Mouse (Mus musculus) heart, embryonic 11.5 days (tissue): ENCODE measurements at regions not wholly inside any gene's neighbourhood (a gene's known extent, or its start where the extent isn't known, plus 50 kb on each side); places are given as distances from the start of the nearest gene placed in this dataset.

ENCODE experiments used
- ATAC-seq: fragments of 200-750 bp; cut with Nextera tagmentation; replicated peaks from 2 replicates; pipeline ENCODE4 v1.8.0; 2017; ENCODE audit warnings: moderate library complexity; ENCODE audit not compliant: insufficient number of reproducible peaks, low FRiP score, low TSS enrichment
- H3K27ac ChIP-seq: fragments of 300-500 bp; sonication (generic); 2 replicates; pipeline ENCODE4 v1.5.1; 2014; ENCODE audit warnings: mild to moderate bottlenecking, low read depth, low read length
- H3K27me3 ChIP-seq: fragments of 300-500 bp; sonication (generic); 2 replicates; pipeline ENCODE4 v1.6.1; 2014; ENCODE audit warnings: mild to moderate bottlenecking, low read length, mixed read lengths; ENCODE audit not compliant: control insufficient read depth, insufficient read depth
- H3K36me3 ChIP-seq: fragments of 300-500 bp; sonication (generic); 2 replicates; pipeline ENCODE4 v1.6.1; 2014; ENCODE audit warnings: mild to moderate bottlenecking, low read length, moderate library complexity, mixed read lengths; ENCODE audit not compliant: control insufficient read depth, insufficient read depth
- H3K4me1 ChIP-seq: fragments of 300-500 bp; sonication (generic); 2 replicates; pipeline ENCODE4 v1.6.1; 2014; ENCODE audit warnings: low read length; ENCODE audit not compliant: control insufficient read depth, insufficient read depth
- H3K4me2 ChIP-seq: fragments of 300-500 bp; sonication (generic); 2 replicates; pipeline ENCODE4 v1.6.1; 2014; ENCODE audit warnings: mild to moderate bottlenecking, moderate library complexity
- H3K4me3 ChIP-seq: fragments of 300-500 bp; sonication (generic); 2 replicates; pipeline ENCODE4 v1.5.1; 2014; ENCODE audit warnings: low read depth, low read length
- H3K9ac ChIP-seq: fragments of 300-500 bp; sonication (generic); 2 replicates; pipeline ENCODE4 v1.6.1; 2014; ENCODE audit warnings: mild to moderate bottlenecking, low read depth, low read length, moderate library complexity
- H3K9me3 ChIP-seq: fragments of 300-500 bp; sonication (generic); replicated peaks from 2 replicates; pipeline ENCODE4 v1.6.1; 2016; ENCODE audit warnings: low read length; ENCODE audit not compliant: control insufficient read depth
- WGBS: fragments of 180-500 bp; shearing (Covaris S2); extraction: QIAGEN DNeasy Blood & Tissue Kit; methylation state at CpG from one replicate; pipeline ENCODE4 v1.1.7; 2014; ENCODE audit not compliant: insufficient replicate concordance; 5-methylcytosine and 5-hydroxymethylcytosine counted together

DNA sequence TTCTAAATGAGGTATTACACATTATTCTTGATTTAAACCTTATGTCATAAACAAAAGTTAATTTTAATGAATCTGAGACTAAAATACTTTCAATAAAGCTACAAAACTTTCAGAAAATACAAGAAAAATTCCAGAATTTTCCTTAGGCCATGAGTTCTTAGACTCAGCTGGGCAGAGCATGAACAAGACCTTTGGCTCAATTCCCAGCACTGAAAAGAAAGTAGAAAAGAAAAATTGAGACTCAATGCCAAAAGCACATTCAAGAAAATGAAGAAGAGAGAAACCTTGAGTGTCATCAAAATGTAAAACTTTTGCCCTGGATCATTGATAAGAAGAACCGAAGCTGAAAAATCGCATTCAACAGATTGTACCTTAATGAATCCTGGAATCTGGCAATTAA lies 137.8 kb upstream of the Gm9747 start:
- Histone ChIP-seq H3K9ac (no peak overlapping the region), H3K27me3 (no peaks in the 10 kb centered on the region), H3K4me1 (peaks cover 7% of the 10 kb centered on the region; the same call in 1 of the 2 replicates), H3K4me2 (no peak overlapping the region), H3K36me3 (no peaks in the 10 kb centered on the region), H3K27ac (no peak overlapping the region), H3K4me3 (no peak overlapping the region), H3K9me3 (no peaks in the 10 kb centered on the region)
- ATAC-seq = no peak
- 83% methylated on average over 2 of the region's 2 CpGs for WGBS

DNA sequence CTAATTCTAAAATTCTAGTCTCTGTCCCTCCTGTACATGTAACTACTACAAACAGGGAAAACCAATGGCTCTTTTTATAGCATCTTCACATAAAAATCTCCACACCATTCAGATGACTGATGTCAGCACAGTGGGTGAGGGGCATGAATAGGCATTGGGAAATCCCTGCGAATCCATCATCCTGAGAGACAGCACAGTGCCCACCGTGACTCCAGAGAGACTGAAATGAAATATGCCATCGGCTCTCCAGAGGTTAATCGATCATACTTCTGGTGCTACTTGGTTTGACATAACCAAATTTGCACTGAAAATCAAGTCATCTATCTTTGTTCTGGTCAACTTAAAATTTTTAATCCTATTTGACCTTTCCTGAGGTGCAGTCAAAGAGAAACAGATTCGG lies 126.2 kb upstream of the Gm9747 start:
- no peak overlapping the region for H3K9ac ChIP-seq
- H3K27me3 ChIP-seq = no peaks in the 10 kb centered on the region
- H3K4me1 ChIP-seq = no peaks in the 10 kb centered on the region
- no peak overlapping the region for H3K4me3 ChIP-seq
- 69% methylated on average over 5 of the region's 5 CpGs for WGBS
- no peak for ATAC-seq
- H3K36me3 ChIP-seq = no peaks in the 10 kb centered on the region
- H3K4me2 ChIP-seq = no peak overlapping the region
- 0 out of 2 replicates have a peak, but pooled peaks cover 2% of the 10 kb centered on the region for H3K9me3 ChIP-seq
- H3K27ac ChIP-seq = no peak overlapping the region

DNA sequence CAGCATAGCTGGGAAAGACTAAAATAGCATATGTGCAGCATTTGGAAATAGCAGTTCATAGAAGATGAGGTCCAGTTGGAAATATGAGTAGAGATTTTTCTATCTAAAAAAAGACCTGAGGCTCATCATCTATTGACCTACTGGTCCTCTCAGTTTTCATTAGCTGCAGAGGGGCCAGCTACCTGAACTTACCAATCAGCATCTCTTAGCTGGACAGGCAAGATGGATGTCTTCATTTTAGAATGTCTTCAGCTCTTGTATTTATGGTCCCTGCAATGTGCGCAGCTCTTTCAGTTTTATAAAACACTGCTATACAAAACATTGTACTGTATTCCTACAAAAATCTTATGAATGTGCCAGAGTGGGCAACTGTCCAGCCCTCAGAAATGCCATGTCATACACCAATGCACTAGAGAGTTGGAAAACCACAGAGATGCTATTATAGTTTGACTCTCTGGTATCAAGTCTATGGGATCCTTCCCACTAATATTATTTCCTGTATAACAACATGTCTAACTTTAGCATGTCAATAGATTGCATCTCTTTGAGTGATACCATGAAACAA lies 122.8 kb upstream of the Gm9747 start:
- 85% methylated on average over 1 of the region's 1 CpGs for WGBS
- Histone ChIP-seq H3K4me2 (no peak overlapping the region), H3K4me1 (peaks cover 5% of the 10 kb centered on the region; the same call in 1 of the 2 replicates), H3K9ac (no peak overlapping the region), H3K36me3 (no peaks in the 10 kb centered on the region), H3K27ac (no peak overlapping the region), H3K9me3 (no peaks in the 10 kb centered on the region), H3K27me3 (no peaks in the 10 kb centered on the region), H3K4me3 (no peak overlapping the region)
- no peak for ATAC-seq

DNA sequence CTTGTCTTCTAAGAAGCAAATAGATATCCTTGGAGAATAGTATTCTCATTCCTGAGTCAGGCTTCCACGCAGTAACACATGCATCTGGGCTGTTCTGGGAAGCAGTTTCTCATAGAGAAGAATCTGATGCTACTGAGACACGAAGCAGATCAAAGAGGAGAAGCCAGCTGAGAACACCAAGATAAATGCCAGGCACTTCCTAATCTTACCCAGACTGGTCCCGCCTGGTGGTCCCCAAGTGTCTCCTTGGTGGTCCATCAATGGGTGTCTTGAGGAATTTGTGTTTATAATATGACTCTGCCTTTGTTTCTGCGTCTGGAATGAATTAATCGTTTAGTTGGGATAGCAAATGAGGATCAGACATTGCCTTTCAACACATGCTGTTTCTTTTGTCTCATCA lies 120.5 kb upstream of the Gm9747 start:
- H3K4me1 ChIP-seq = peaks cover 5% of the 10 kb centered on the region; the same call in 1 of the 2 replicates

DNA sequence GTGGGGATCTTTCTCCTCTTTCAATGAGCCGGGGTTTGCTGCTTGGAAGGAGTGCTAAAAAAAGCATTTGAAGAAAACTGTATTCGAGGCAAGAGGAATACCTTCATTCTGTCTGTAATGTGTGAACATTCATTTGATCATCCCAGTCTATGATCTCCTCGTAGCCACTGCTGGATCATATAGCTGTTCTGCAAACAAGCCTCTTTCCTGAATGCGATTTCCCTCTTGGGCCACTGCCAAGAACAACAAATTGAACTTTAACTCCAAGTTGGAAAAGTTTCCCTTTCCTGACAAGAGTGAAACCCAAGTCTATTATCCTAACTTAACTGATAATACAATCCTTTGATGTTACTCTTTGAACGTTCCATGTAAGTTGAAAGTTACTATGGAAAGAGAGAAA lies 108.4 kb upstream of the Gm9747 start:
- no peak overlapping the region for H3K9ac ChIP-seq
- no peak overlapping the region for H3K4me2 ChIP-seq
- no peaks in the 10 kb centered on the region for H3K4me1 ChIP-seq
- WGBS = 31% methylated on average over 5 of the region's 5 CpGs
- no peaks in the 10 kb centered on the region for H3K36me3 ChIP-seq
- no peak overlapping the region for H3K4me3 ChIP-seq
- no peaks in the 10 kb centered on the region for H3K9me3 ChIP-seq
- no peak overlapping the region for H3K27ac ChIP-seq
- no peak for ATAC-seq
- H3K27me3 ChIP-seq = no peaks in the 10 kb centered on the region

More for the DNA sequence above, 120.5 kb upstream of the Gm9747 start:
- H3K27ac ChIP-seq = no peak overlapping the region
- no peak overlapping the region for H3K4me3 ChIP-seq
- H3K9me3 ChIP-seq = no peaks in the 10 kb centered on the region
- no peak for ATAC-seq
- peak overlapping the region; percentile 33; the same call in 1 of the 2 replicates for H3K4me2 ChIP-seq
- H3K36me3 ChIP-seq = no peaks in the 10 kb centered on the region
- H3K9ac ChIP-seq = no peak overlapping the region
- 12% methylated on average over 5 of the region's 5 CpGs for WGBS
- H3K27me3 ChIP-seq = no peaks in the 10 kb centered on the region

DNA sequence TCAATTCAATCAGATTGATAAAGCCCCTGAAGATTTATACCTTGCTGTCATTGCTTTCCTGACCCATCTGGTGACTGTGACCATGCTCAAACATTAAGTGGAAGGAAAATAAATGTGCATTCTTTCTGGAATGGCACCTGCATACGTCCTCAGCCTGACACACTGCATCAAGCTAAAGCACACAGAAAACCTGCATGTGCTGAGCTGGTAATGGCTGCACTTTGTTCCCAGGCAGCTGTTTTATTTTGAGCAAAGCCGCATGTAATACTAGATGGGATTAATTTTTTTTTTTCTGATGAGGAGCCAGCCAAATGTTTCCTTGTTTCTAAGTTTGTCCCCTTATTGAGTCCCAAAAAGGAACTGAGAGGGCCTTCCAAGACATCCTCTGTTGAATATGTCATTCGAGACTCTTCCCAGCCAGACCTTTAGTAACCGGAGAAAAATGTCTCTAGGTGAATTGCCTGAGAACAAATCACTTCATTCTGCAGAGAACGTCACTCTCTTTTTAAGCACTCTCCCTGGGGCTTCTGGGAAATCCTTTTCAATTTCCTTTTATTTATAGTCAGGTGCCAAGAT lies 103.1 kb upstream of the Gm9747 start:
- Histone ChIP-seq H3K27me3 (no peaks in the 10 kb centered on the region), H3K9me3 (no peaks in the 10 kb centered on the region), H3K9ac (no peak overlapping the region), H3K4me2 (no peak overlapping the region), H3K4me3 (no peak overlapping the region), H3K4me1 (no peaks in the 10 kb centered on the region), H3K27ac (no peak overlapping the region), H3K36me3 (no peaks in the 10 kb centered on the region)
- ATAC-seq = no peak
- WGBS = 66% methylated on average over 5 of the region's 5 CpGs

DNA sequence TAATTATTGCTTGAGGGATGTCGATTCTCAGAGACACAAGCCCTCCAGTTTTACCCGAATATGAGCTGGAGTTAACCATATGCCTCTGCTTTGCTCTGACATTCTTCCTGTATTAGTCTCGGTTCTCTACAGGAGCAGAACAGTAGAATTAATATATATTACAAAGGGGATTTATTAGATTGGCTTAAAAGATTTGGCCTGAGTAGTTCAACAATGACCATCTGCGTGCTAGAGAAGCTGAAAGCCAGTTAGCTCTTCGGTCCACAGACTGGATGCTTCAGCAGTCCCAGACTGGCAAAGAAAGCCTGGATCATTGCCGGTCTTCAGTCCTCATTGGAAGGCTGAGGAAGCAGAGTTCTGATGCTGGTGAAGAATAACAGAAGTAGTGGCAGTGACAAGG lies 100.4 kb upstream of the Gm9747 start:
- ATAC-seq = no peak
- Histone ChIP-seq H3K36me3 (no peaks in the 10 kb centered on the region), H3K27ac (no peak overlapping the region), H3K9ac (no peak overlapping the region), H3K4me3 (no peak overlapping the region), H3K9me3 (no peaks in the 10 kb centered on the region), H3K4me1 (no peaks in the 10 kb centered on the region), H3K4me2 (no peak overlapping the region), H3K27me3 (no peaks in the 10 kb centered on the region)
- WGBS = 79% methylated on average over 6 of the region's 6 CpGs

DNA sequence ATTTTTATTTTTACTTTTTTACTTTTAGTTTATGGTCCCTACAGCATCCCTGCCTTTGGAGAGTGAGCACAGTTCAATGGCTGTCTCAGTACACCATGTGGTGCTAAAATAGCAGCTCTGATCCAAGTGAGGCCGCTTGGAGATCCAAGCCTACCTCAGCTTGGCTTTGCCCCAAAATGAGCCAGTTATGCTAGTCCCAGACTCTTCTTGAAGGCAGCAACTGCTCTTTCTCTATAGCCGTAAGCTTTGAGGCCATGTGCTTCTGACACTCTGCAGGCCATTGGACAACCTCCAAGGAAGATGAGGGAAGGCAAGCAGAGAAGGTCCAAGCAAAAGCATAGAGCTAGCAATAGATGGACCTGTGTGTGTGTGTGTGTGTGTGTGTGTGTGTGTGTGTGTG lies 98.0 kb upstream of the Gm9747 start:
- Histone ChIP-seq H3K4me1 (no peaks in the 10 kb centered on the region), H3K4me3 (no peak overlapping the region), H3K27me3 (no peaks in the 10 kb centered on the region), H3K9ac (no peak overlapping the region), H3K27ac (no peak overlapping the region), H3K9me3 (no peaks in the 10 kb centered on the region), H3K4me2 (no peak overlapping the region), H3K36me3 (no peaks in the 10 kb centered on the region)
- ATAC-seq = no peak
- 80% methylated on average over 2 of the region's 2 CpGs for WGBS

DNA sequence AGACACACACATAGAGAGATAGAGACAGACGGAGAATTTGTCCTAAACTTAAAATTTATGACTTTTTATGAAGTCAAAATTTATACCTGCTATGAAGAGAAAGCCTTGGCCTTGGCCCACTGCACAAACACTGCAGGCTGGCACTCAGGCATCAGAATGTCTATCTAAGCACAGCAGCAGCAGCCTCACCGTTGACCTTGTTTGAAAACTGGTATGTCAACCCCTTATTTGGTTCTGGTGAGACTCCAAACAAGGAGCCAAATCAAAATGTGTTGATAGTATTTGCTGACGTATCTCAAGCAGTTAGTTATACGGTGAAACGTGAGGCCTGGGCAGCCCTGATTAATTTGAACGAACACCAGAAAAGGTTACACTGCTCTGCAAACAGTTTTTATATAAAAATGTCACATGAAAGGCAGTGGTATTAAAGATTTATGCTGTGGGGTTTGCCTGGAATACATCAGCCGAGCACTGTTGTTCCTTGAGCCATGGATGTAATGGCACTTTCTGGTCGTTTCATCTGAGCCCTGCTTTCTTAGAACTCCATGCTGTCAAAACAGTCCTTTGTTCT lies 97.1 kb upstream of the Gm9747 start:
- H3K9me3 ChIP-seq = no peaks in the 10 kb centered on the region
- WGBS = 51% methylated on average over 8 of the region's 8 CpGs

More for the DNA sequence above, 97.1 kb upstream of the Gm9747 start:
- Histone ChIP-seq H3K4me3 (no peak overlapping the region), H3K36me3 (no peaks in the 10 kb centered on the region), H3K4me1 (no peaks in the 10 kb centered on the region), H3K27ac (no peak overlapping the region), H3K27me3 (no peaks in the 10 kb centered on the region), H3K4me2 (no peak overlapping the region), H3K9ac (no peak overlapping the region)
- ATAC-seq = no peak
